Comparison of ENCODE assay signal across 12 mouse cellular contexts in genomic region chr3:82406336-82406735, GRCm38 (mm10). TPM values are rescaled to one million over a fixed set of nuclear protein-coding genes. Genes with fewer than 3 reads are reported as not detected.
DNase-seq lines count a peak whose midpoint lies in the region; ATAC-seq lines count a peak whose summit lies in the region.
"Had no signal": no experiment of that assay in that cellular context is flagged by ENCODE, and none has a peak within 500 bp of the region (broad histone marks: within the 10 kb centered on the region; RNA-seq: fewer than 3 reads in every experiment).

No protein-coding gene starts in this region.

- no peak overlapping the region for H3K4me3 ChIP-seq in hindbrain, embryonic 14.5 days (replicated peaks; ENCODE audit: low read length)
- H3K4me3 ChIP-seq in hindbrain, embryonic 12.5 days = no peak overlapping the region
- H3K4me3 ChIP-seq: erythroblast, embryonic 14.5 days had no signal

- peak overlapping the region; percentile 32; the same call in 1 of the 2 replicates for H3K27ac ChIP-seq in hindbrain, embryonic 14.5 days
- H3K27ac ChIP-seq in hindbrain, embryonic 12.5 days = no peak overlapping the region
- H3K27ac ChIP-seq: macrophage had no signal

- WGBS in hindbrain, embryonic 14.5 days = 70% methylated on average over 3 of the region's 3 CpGs
- WGBS in hindbrain, embryonic 12.5 days = 80% methylated on average over 3 of the region's 3 CpGs

- H3K9me3 ChIP-seq in hindbrain, embryonic 14.5 days (ENCODE audit: control insufficient read depth, low read length) = no peaks in the 10 kb centered on the region
- H3K9me3 ChIP-seq in hindbrain, embryonic 12.5 days (replicated peaks) = no peaks in the 10 kb centered on the region

- no peaks in the 10 kb centered on the region for H3K36me3 ChIP-seq in hindbrain, embryonic 14.5 days (replicated peaks; ENCODE audit: control insufficient read depth, insufficient read depth)
- no peaks in the 10 kb centered on the region for H3K36me3 ChIP-seq in hindbrain, embryonic 12.5 days

- DNase-seq in hindbrain, embryonic 14.5 days (ENCODE audit: low spot score) = peak; percentile 41
- DNase-seq in left cerebral cortex, adult 11 months (ENCODE audit: low spot score) = peak; percentile 62
- peak; percentile 65 for DNase-seq in right cerebral cortex, postnatal 25 days
- no peak for DNase-seq in heart, postnatal 14 days
- no peak for DNase-seq in kidney, postnatal 14 days
- DNase-seq in kidney, postnatal 36 days = no peak
- DNase-seq: B cell, adult 2 months had no signal

- H3K4me2 ChIP-seq in hindbrain, embryonic 14.5 days (replicated peaks) = no peak overlapping the region
- H3K4me2 ChIP-seq in hindbrain, embryonic 12.5 days (replicated peaks) = no peak overlapping the region

- H3K4me1 ChIP-seq in hindbrain, embryonic 14.5 days (replicated peaks; ENCODE audit: control insufficient read depth, insufficient read depth, low read length) = no peaks in the 10 kb centered on the region
- no peaks in the 10 kb centered on the region for H3K4me1 ChIP-seq in hindbrain, embryonic 12.5 days

- no peak overlapping the region for H3K9ac ChIP-seq in hindbrain, embryonic 14.5 days
- H3K9ac ChIP-seq in hindbrain, embryonic 12.5 days = no peak overlapping the region

- no peaks in the 10 kb centered on the region for H3K27me3 ChIP-seq in hindbrain, embryonic 14.5 days (ENCODE audit: control insufficient read depth, insufficient read depth, low read length)
- H3K27me3 ChIP-seq in hindbrain, embryonic 12.5 days = no peaks in the 10 kb centered on the region

- intact Hi-C loops in heart, postnatal 14 days (cut with DNase I) = no loop called here

- ATAC-seq in hindbrain, embryonic 14.5 days (ENCODE audit: low FRiP score) = peak; percentile 70
- ATAC-seq in hindbrain, embryonic 12.5 days (ENCODE audit: low FRiP score) = no peak
- ATAC-seq in frontal cortex, adult (ENCODE audit: low TSS enrichment) = peak; percentile 97
- ATAC-seq: Patski had no signal

RNA-seq across cellular contexts. Expression of gene Map9, which starts 48.5 kb away (rescaled TPM):
- 68.3 and 96.6 TPM in 2 replicates for polyA plus RNA-seq in hindbrain, embryonic 14.5 days (2014; fragmentation: Nextera tagmentation; extraction: Ambion mirVana)
- polyA plus RNA-seq in hindbrain, embryonic 12.5 days (2016; fragmentation: Nextera tagmentation; extraction: Ambion mirVana) = 16.7 and 20.5 TPM in 2 replicates
- 1 to 10 TPM; 1.8 TPM for total RNA-seq in heart, postnatal 14 days (2021)
- polyA plus RNA-seq: erythroblast, embryonic 14.5 days had no signal

Comparison
In these comparisons a context has a peak if more than half of its experiments do, and no peak if none do; other contexts are left out.
1. DNase-seq: peak in hindbrain, embryonic 14.5 days (single experiment), left cerebral cortex, adult 11 months (single experiment) and right cerebral cortex, postnatal 25 days (single experiment); none in heart, postnatal 14 days (0 of 2), kidney, postnatal 14 days (single experiment) and kidney, postnatal 36 days (0 of 2).